Mouse (Mus musculus) adipose tissue, adult 10 weeks (tissue): ENCODE data around the gene 4930548H24Rik. TPM values are rescaled to one million over a fixed set of nuclear protein-coding genes. Genes with fewer than 3 reads are reported as not detected.

Source experiments
- polyA plus RNA-seq: library from polyadenylated mRNA; stranded (reverse); fragments of 350-450 nt; fragmentation: Illumina TruSeq; extraction: RNeasy Lipid Tissue Mini Kit (QIAGEN cat#74804); gene quantifications from one replicate; pipeline ENCODE4 v1.2.3, GENCODE M21; 2014; ENCODE audit warnings: low read depth, low replicate concordance

4930548H24Rik gene
- not detected for polyA plus RNA-seq

GRCm38 (mm10) chr5:31485440-31485839, at the start of gene 4930548H24Rik:
Gene 4930548H24Rik, plus strand, starts transcription at chr5:31485740.

GRCm38 (mm10) chr5:31451878-31452561, 33.5 kb upstream of the 4930548H24Rik start, which contains the start of gene Zfp512:
Gene Zfp512, plus strand, starts transcription at chr5:31452431.

GRCm38 (mm10) chr5:31494513-31495297, 9.2 kb downstream of the 4930548H24Rik start, which contains the start of gene Gpn1:
Gene Gpn1, plus strand, starts transcription at chr5:31494741.

GRCm38 (mm10) chr5:31526354-31527116, 41.0 kb downstream of the 4930548H24Rik start, which contains the start of gene Slc4a1ap:
Gene Slc4a1ap, plus strand, starts transcription at chr5:31526995.

GRCm38 (mm10) chr5:31527707-31528106, 42.2 kb downstream of the 4930548H24Rik start, which contains the start of gene Supt7l:
Gene Supt7l, minus strand, starts transcription at chr5:31527807.

Other genes starting within 250 kb of the 4930548H24Rik start
- 83.1 TPM for gene Nrbp1, start 244.9 kb upstream of the 4930548H24Rik start, polyA plus RNA-seq
- gene Gm9970, start 244.5 kb upstream of the 4930548H24Rik start, polyA plus RNA-seq = not detected
- 18.2 TPM for gene Krtcap3, start 234.0 kb upstream of the 4930548H24Rik start, polyA plus RNA-seq
- gene Ift172, start 194.6 kb upstream of the 4930548H24Rik start, polyA plus RNA-seq = 45.4 TPM
- gene Fndc4, start 189.7 kb upstream of the 4930548H24Rik start, polyA plus RNA-seq = 6.8 TPM
- gene Gckr, start 188.3 kb upstream of the 4930548H24Rik start, polyA plus RNA-seq = 0.50 TPM
- 22.9 TPM for gene Zfp512, start 33.3 kb upstream of the 4930548H24Rik start, polyA plus RNA-seq
- 17.8 TPM for gene Gpn1, start 9.0 kb downstream of the 4930548H24Rik start, polyA plus RNA-seq
- gene Slc4a1ap, start 41.3 kb downstream of the 4930548H24Rik start, polyA plus RNA-seq = 17.8 TPM
- 14.0 TPM for gene Supt7l, start 42.1 kb downstream of the 4930548H24Rik start, polyA plus RNA-seq
- gene Mrpl33, start 111.2 kb downstream of the 4930548H24Rik start, polyA plus RNA-seq = 137 TPM
- gene Rbks, start 211.9 kb downstream of the 4930548H24Rik start, polyA plus RNA-seq = 14.8 TPM
- 46.8 TPM for gene Babam2, start 211.9 kb downstream of the 4930548H24Rik start, polyA plus RNA-seq